Mouse (Mus musculus) monocyte, adult 5-6 weeks (primary cell): ENCODE results near the gene Spata32. TPM values are rescaled to one million over a fixed set of nuclear protein-coding genes. Genes with fewer than 3 reads are reported as not detected.

ENCODE experiments used
- ATAC-seq: fragments of 153-309, 156-312 bp; replicated peaks from 2 replicates; pipeline ENCODE4 v1.8.0; 2017; ENCODE audit warnings: mild to moderate bottlenecking; ENCODE audit not compliant: low TSS enrichment, insufficient number of reproducible peaks, severe bottlenecking, poor library complexity, low FRiP score
- total RNA-seq: library from RNA; stranded (forward); fragments of 200-1000, 200-491, 200-594 nt; gene quantifications from 3 replicates; pipeline ENCODE4 v1.2.3, GENCODE M21; 2017

Gene Spata32
- total RNA-seq, 1 experiment from 2014 or later: not detected

DNA sequence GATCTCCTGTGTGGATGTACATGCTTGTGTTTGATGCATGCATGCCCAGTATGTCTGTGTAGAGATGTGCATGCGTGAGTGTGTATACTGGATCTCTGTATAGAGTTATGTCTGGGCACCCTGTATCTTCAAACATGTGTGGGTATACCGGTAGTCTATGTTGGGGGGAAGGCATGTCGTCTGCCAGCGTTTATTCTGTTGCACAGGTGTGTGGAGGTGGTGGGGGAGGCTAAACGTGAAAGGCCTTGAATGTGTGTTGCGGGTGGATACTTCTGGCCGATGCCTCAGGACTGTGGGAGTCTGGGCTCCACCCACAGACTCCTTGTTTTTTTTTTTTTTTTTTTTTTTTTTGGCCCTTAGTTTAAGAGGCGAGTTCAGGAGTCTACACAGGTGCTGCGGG, 36.9 kb downstream of the Spata32 start:
- ATAC-seq: no peak

DNA sequence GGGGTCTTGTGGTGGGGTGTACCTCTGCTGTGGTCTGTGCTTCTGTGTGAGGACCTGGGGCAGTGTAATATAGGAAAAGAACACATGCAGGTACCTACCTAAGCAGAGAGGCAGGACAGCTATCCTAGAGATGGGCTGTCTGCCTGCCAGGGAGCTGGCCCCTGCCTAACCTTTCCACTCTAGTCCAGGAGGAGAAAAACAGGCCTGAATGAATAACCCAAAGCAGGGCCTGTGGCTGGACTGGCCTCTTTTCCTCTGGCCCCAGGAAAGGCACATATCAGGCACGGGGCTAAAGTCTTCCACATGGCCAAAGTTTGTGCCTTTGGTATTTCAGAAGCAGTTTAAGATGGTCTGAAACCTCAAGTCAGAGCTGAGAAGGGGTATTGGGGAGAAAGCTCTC, 37.8 kb downstream of the Spata32 start:
- no peak for ATAC-seq

DNA sequence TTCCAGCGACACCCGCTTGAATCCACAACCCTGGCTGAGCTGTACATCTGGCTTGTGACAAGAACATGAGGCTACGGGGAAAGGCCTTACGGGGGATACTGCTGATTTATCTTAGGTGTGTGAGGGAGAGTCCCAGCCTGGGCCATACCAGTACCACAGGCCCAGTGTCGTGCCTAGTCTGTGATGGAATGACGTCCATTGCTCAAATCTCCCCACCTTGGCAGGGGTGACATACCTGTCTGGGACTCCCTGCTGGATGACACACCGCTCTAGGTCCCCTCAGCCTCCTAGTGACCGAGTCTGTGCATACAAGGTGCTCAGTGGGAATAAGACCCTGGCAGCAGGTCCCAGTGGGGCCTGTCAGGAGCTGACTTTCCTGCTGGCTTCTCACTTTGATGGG, 39.5 kb downstream of the Spata32 start:
- ATAC-seq: no peak

DNA sequence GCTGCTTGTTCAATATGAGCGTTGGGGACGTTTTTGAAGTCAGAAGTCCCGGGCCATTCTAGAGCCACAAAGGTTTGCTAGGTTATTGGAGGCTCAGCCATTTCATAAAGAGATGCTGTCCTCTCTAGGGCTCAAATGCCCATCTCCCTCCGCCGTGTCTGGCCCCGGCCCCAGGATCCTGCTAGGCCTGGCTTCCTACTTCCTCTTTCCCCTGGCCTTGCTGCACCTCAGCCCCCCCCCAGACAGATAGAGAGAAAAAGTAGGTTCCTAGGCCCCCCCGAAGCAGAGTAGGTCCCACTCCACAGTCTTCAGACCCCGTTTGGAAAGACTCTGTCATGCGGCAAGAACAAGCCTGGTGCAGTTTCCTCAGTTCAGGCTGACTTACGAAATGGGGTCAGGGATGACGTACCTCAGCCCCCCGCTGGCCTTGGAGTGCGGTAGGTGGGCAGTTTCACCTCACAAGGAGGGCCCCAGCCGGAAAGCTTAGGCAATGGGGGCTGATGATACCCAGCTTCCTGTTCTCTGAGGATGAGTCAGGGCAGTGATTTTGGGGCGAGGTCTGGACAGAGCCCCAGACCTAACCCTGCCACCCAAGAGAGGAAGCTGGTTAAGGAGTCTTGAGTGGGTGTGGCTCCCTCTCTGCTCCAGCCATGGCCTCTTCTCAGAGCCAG, 40.3 kb downstream of the Spata32 start:
- ATAC-seq: peak; percentile 62

- no peak for ATAC-seq
Observed at GRCm38 (mm10) chr11:103177216-103177615, 41.0 kb downstream of the Spata32 start.

GRCm38 (mm10) chr11:103176510-103176909, 41.7 kb downstream of the Spata32 start:
- ATAC-seq: no peak

DNA sequence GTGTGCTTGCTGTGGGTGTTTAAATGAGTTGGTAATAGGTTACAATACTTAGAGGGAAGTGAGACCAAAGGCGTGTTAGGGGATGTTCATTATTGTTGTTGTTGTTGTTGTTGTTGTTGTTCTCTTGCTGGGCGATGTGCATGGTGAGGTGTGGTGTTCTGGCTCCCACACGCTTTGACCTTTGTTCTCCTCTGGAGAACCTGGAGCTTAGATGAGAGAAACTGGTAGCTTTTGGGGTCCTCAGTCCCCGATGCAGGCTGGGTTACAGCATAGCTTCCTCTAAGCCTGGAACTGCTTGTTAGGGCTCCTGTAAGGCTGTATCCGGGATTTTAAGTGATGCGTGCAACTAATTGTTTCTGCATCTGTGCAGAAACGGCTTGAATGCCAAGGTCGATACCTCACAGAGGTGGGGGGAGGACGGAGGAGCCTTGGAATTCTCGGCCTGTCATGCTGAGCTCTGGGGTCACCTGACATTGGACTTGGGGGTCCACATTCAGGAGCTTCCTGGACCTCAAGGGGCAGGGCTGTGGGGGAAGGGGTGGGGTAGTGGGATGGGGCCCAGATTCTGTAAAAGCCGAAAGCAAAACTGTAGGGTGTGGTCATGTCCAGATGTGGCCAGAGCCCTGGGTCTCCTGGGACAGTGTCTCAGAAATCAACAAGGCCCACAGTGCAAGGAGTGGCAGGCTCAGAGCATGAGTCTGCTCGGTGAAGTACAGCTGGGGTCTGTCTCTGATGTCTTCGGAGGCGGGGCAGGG, 42.4 kb downstream of the Spata32 start:
- ATAC-seq: no peak

DNA sequence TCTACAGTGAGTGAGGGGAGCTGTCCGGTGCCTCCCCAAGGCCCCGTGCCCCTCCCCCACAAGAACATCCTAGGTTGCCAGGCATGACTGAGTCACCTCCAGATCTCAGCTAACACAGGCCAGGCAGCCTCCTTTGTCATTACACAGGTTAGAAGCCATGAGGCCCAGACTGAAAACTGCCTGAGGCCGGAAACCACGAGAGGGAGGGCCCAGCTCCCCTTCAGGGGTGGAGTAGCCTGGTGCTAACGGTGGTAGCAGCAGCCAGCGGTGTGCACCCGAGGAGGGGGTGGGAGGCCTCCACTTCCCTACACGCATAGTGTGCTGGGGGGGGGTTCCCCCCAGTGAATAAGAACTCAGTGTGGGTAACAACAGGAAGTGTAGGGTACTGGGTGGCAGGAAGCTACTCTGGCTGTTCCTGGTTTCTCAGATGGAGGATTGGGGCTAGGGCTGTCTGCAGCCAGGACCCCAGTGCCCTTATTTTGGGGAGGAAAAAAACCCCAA, 43.3 kb downstream of the Spata32 start:
- ATAC-seq: peak; percentile 48

GRCm38 (mm10) chr11:103174411-103174832, 43.8 kb downstream of the Spata32 start:
- ATAC-seq: no peak

DNA sequence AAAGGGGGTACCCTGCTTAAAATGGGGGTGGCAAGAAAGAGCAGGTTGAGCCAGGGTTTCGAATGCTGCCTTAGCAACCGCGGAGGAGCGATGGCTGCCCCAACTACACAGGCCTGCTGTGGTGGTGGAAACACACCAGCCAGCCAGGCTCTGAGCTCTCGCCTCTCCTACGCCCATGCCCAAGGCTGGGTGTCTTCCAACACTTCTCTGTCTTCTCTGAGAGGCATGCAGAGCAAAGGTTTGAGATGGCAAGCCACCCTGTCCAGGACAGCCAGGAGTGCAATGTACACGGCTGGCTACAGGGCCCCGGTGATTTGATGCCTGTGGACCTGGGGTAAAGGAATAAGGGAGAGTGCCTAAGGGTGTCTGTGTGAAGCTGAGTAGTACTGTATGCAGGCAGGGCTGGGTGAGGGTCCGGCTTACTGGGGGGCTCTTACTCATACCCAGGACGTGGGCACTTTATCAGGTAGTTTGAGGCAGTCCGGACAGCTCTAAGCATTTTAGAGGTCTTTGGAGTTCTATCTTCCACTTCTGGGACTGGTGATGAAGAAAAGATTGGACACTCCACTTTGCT, 44.4 kb downstream of the Spata32 start:
- ATAC-seq: no peak

DNA sequence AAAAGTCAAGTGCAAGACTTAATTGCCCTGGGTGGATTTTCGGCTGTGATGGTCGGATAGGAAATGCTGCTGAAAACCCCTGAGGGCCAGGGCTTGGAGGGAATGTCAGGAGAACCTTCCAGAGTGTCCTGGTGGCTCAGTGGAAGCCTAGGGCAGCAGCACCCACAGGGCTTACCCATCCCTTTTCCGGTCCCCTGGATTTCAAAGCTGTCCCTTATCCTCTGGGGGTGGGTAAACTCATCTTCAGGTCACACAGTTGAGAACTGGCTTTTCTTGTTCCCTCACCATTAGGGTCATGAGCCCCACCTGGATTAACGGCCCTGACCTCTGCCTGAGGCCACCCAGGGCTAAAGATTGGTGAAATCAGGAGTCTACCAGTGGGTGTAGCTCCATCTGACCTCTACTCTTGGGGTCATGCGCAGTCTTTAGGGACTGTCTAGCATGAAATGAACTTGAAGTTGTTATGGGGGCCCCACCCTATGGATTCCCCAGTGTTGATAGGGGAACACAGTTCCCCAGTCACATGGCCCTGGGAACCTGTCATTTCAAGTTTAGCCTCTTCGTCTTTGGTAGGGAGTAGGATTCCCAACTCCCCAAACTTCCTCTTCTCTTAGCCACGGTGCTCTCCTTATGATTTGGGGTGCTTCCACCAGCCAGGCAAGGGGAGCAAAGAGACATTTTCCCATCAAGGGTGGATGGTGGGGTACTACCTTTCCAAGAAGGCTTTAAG, 45.0 kb downstream of the Spata32 start:
- ATAC-seq: peak; percentile 2

DNA sequence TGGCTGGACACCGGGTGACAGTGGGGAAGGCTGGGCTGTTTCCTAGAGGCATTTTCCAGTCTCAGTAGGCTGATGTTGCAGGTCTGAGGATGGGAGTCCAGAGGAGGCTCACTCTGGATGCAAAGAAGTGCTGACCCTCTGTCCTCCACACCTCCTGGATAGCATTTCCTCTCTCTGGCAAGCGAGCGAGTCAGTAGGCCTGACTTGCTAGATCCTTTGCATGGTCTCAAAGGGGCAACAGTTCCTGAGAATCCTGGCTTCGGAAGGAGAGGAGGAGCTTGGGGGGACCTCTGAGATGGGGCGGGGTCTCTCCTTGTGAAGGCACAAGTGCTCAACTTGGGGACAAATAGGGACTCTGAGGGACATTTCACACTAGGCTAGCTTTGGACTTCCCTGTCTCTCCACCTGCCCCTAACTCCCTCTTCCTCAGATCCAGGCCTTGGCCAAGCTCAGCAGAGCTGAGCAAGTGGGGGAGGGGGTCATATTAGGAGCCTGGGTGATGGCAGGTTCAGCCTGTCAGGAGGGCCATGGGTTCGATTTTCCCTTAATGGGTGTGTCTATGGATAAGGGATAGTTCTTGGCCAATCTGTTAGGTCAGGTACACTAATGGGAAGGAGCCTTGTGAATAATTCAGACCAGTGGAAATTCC, 45.7 kb downstream of the Spata32 start:
- no peak for ATAC-seq

DNA sequence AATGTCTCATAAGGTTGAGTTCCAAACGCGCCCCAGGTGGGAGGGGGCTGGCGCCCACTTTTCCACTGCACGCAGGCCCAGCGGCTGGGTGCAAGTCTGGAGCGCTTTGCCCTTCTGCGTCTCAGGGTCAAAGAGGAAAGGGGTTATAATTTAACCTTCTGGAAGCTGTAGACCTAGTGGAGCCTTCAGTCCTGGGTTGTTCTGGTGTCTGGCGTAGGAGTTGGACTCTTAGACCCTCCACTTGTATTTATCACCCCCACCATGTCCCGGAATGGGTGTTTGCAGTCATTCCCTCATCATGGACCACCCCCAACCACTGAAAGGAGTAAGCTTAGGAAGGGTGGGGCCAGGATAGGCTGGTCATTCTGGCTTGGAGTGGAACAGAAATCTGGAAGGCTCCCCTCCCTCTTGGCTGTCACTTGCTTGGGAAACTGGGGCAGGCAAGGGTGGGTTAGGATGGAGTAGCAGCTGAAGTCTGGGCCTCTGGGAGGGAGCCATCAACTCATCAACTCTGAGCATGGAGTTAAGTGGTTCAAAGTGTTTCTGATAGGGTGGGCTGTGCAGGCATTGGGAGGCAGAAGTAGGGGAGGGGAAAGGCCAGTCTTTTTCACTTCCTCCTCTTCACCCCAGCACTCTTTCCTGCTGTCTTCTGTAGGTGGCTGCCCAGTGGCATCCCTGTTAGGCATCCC, 46.4 kb downstream of the Spata32 start:
- ATAC-seq: peak; percentile 9

DNA sequence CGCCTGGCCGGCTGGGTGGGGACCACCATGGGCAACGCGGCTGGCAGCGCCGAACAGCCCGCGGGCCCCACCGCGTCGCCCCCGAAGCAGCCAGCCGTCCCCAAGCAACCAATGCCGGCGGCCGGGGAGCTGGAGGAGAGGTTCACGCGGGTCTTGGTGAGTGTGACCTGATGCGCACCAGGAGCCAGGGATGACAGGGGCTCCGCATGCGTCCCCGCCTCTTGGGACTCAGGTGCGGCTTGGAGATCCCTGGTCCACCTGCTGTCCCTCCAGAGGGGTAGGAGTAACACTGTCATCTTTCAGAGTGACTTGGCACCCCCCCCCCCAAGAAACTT, 47.0 kb downstream of the Spata32 start:
- ATAC-seq: no peak

DNA sequence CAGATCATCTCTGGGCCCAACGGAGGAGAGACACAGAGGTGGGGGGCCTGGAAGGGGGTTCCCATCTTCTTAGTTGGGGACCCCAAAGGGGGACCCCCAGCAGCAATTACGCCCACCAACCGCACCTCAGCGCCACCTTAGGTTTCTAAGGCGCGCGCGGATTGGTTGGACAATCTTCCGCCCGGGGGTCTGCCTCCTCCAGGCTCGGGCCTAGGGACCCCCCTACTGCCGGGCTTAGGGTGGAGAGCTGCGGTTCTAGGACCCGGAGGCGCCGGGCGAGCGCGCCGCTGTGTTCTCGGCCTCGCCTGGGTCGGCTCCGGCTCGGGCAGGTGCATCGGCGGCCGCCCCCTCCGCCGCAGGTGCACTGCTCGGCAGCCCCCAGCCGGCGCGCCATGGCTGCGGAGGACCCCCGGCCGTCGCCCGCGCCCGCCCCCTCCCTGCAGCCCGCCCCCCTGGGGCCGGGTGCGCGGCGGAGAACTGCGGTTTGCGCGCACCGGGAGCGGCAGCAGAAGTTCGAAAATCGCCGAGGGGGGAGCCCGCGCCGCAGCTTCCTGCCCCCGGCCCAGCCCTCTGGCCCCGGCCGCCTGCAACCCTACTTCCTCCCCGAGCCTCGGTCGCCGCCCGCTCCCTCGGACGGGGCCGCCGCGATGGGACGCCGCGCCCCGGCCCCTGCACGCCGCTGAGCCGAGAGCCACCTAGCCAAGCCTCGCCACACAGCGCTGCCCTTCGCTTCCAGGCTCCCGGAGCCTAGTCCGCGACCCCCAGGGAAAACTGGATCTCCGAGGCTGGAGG, 47.5 kb downstream of the Spata32 start, which contains the start of gene Fmnl1:
Gene Fmnl1 (plus strand): TSS at position 614 of the 792 bp plus-strand sequence.
- ATAC-seq: no peak

DNA sequence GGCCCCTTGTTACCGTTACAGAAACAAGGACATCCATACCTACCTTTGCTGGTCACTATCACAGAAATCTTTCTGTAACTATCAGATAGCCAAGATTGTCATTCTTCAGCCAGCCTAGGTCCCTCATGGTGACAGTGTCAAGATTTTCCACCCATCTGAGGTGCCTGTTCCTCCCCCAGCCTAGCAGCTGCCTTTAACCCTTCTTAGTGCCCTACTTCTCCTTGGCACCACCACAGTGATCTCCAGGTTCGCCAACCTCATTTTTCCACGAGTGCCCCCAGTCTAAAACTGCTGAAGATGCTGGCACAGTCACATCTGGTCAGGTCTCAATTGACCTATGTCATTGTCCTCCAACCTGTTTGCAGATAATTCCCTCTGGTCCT, 48.1 kb downstream of the Spata32 start:
- ATAC-seq: no peak

DNA sequence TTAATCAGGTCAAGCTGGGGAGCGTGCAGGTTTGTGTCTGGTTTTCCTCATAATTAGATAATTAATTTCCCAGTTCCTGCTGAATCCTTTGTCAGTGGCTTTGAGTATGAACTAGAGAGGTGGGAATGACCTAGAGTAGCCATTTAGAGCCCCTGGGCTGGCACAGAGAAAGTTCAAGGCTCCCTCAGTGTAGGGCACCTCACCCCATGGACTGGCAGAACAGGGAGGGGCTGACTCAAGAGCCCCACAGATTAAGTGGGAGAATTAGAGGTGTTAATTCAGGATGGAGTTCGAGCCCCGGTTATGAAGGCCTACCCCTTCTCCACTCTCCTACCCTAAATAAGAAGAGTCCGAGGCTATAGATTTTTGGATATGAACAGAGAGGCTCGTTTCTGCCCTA, 48.6 kb downstream of the Spata32 start:
- no peak for ATAC-seq
